Mouse (Mus musculus): Measurements from ENCODE around the gene Egfr. TPM values are rescaled to one million over a fixed set of nuclear protein-coding genes. Genes with fewer than 3 reads are reported as not detected.

Egfr gene
- polyA plus RNA-seq, 1 experiment from 2014 or later, result 3.5 TPM

DNA sequence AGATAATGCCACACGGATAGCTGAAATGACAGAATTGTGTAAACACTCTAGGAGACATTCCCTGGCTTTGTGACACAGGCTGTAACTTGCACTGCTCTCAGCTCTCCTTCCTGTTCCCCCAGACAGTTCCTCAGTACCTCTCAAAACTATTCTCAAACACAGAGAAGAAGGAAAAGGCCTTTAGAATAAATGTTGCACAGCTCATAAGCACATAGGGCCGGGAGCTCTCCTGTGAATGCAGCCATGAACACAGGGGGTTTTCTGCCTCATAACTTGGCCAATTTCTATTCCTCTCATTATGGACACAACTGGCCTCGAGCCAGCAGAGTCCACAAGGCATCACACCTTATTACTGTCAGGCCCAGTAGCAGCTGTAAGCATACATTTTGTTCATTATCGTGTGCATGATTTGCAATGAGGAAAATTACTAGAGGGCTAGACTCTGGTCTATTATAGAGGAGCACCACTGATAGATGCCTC is 190.0 kb downstream of the Egfr start:
- no peak overlapping the region for H3K4me3 ChIP-seq
- peaks cover 13% of the 10 kb centered on the region for H3K4me1 ChIP-seq
- no peak for DNase-seq (ENCODE audit: low spot score)

DNA sequence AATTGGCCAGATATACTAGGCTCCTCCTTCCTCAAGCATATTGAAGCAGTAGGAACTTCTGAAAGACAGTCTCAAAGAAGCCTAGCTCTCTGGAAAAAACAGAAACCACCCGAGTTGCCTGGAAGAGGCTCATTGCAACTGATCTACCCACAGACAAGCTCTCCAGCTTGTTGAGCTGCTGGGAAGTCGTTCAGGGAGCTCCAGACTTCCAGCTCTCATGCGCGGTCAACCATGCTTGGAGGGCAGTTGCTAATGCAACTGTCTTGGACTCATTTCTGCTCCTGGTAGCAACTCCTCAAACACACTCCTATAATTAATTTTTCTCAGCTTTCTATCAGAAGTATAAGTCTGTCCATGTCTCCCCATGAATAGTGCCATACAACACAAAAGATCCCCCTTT is 191.0 kb downstream of the Egfr start:
- no peaks in the 10 kb centered on the region for H3K9me3 ChIP-seq (replicated peaks)
- DNase-seq (ENCODE audit: low spot score), result no peak
- no peak overlapping the region for H3K27ac ChIP-seq (replicated peaks)
- peaks cover 13% of the 10 kb centered on the region for H3K4me1 ChIP-seq
- WGBS, result 92% methylated on average over 4 of the region's 4 CpGs
- H3K4me3 ChIP-seq, result no peak overlapping the region
- no peaks in the 10 kb centered on the region for H3K27me3 ChIP-seq (ENCODE audit: low read depth, poor library complexity, severe bottlenecking)
- no peaks in the 10 kb centered on the region for H3K36me3 ChIP-seq

More for the DNA sequence above, 190.0 kb downstream of the Egfr start:
- WGBS, result 76% methylated on average over 4 of the region's 4 CpGs
- H3K36me3 ChIP-seq, result no peaks in the 10 kb centered on the region
- H3K9me3 ChIP-seq (replicated peaks), result no peaks in the 10 kb centered on the region
- H3K27me3 ChIP-seq (ENCODE audit: low read depth, poor library complexity, severe bottlenecking), result no peaks in the 10 kb centered on the region
- H3K27ac ChIP-seq (replicated peaks), result no peak overlapping the region

DNA sequence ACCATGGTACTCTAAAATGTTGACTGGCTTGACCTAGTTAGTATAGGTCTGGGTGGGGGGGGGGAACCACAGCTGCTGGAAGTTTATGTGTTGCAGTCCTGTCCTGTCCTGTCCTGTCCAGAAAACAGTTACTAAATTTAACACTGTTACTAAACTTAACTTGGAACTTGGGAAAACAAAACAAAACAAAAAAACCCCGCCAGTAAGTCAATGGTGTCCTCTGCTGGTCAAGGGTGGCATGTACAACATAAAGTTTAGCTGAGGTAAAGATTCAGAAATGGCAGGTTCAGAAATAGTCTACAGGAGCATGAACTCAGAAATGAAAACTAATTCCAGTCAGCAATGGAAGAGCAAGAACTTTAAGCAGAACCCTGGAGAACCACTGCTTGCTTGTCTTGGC is 196.8 kb downstream of the Egfr start:
- 19% methylated on average over 1 of the region's 1 CpGs for WGBS
- Histone ChIP-seq H3K36me3 (peaks cover 9% of the 10 kb centered on the region; the same call in 1 of the 2 replicates), H3K4me3 (no peak overlapping the region), H3K4me1 (peaks cover 23% of the 10 kb centered on the region), H3K9me3 (replicated peaks) (no peaks in the 10 kb centered on the region), H3K27ac (replicated peaks) (no peak overlapping the region), H3K27me3 (ENCODE audit: low read depth, poor library complexity, severe bottlenecking) (no peaks in the 10 kb centered on the region)
- no peak for DNase-seq (ENCODE audit: low spot score)

DNA sequence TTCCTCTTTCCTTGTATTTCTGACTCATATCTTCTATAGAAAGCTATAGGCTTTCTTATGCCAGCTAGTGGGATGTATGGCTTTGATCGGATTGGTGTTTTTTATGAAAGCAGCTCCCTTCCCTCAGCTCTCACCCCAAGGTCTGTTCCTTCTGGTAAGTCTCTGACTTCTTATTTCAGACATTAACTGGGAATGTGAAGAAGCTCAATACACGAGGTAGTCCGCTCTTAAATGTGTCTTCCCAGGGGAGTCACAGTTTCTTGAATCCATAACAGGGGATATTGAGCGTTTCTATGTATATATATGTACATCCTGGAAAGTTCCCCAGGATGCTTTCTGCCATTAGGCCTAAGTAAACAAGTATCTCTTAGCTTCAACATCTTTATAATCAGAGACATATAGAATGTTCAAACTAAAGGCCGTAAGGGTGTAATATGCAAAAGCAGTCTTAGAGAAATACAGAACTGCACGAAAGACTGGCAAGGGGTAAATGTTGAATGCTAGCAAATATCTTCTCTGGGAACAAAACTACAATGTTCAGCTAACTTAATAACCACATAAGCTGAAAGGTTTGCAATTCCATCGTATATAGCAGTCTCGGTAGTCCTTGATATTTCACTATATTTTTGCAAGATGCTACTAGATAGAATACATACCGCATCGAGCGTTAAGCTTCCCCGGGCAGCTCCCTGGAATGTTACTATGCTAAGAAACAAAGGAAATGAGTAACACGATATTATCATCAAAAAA is 198.4 kb downstream of the Egfr start:
- no peak for DNase-seq (ENCODE audit: low spot score)
- WGBS, result 61% methylated on average over 13 of the region's 13 CpGs
- H3K27ac ChIP-seq (replicated peaks), result peak overlapping the region; percentile 84

DNA sequence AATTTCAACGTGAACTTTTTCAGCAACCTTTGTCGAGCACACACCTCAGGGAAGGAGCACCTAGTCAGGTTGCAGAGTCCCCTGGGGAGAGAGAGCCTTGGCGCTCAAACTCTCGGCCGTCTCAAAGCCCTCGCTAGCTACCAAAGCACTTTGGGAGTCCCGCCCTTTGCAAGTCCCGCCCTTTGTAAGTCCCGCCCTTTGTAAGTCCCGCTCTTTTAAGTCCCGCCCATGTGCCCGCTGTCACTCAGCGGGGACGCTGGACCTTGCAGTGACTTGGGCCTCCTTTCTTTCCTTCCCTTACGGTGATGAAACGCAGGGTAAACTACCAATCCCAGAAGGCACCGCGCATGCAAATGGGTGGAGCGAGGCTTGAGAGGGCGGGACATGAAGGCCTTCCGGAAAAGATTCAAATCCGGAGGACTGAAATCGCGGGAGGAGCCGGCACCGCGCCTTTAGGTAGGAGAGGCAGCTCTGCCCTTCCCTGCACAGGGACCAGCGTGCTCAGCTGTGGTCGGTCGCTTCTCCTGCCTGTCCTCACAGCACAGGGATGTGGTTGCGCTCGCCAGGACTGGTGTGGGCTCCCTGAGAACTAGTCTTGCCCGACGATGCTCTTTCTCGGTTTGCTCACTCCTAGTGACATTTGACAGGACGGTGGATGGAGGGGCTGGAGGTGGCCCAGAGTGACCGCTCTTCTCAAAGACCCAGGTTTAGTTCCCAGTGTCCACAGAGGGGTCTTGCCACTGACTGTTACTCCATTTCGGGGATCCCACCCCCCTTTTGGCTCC is 199.2 kb downstream of the Egfr start, which contains the start of gene Fbxo48:
Gene Fbxo48 (plus strand): TSS at position 400 of the 785 bp plus-strand sequence.
- DNase-seq (ENCODE audit: low spot score), result peak; percentile 96
- H3K36me3 ChIP-seq, result peaks cover 14% of the 10 kb centered on the region
- H3K4me1 ChIP-seq, result peaks cover 23% of the 10 kb centered on the region
- H3K27ac ChIP-seq (replicated peaks), result peak within 1 kb of the TSS; percentile 86
- no peaks in the 10 kb centered on the region for H3K9me3 ChIP-seq (replicated peaks)
- H3K27me3 ChIP-seq (ENCODE audit: low read depth, poor library complexity, severe bottlenecking), result no peaks in the 10 kb centered on the region
- WGBS, result under 1% methylated on average over 38 of the region's 38 CpGs
- H3K4me3 ChIP-seq, result peak within 1 kb of the TSS; percentile 72

More for the DNA sequence above, 198.4 kb downstream of the Egfr start:
- H3K36me3 ChIP-seq, result peaks cover 12% of the 10 kb centered on the region; the same call in 1 of the 2 replicates
- H3K9me3 ChIP-seq (replicated peaks), result no peaks in the 10 kb centered on the region
- peaks cover 23% of the 10 kb centered on the region for H3K4me1 ChIP-seq
- no peaks in the 10 kb centered on the region for H3K27me3 ChIP-seq (ENCODE audit: low read depth, poor library complexity, severe bottlenecking)
- H3K4me3 ChIP-seq, result peak overlapping the region; percentile 72

DNA sequence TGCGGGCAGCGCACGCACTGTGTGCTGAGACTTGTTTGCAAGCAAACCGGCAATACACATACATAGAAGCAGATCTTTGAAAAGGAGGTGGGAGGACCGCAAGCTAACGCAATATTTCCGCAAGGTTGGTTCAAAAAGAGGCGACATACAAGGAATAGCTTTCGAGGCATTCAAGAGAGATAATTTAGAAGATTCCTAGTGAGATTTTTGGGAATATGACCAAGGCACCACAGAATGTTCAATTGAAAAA is 199.7 kb downstream of the Egfr start:
- Histone ChIP-seq H3K27ac (replicated peaks) (peak overlapping the region; percentile 86), H3K4me3 (peak overlapping the region; percentile 72), H3K36me3 (peaks cover 20% of the 10 kb centered on the region), H3K27me3 (ENCODE audit: low read depth, poor library complexity, severe bottlenecking) (no peaks in the 10 kb centered on the region), H3K4me1 (peaks cover 23% of the 10 kb centered on the region), H3K9me3 (replicated peaks) (no peaks in the 10 kb centered on the region)
- no peak for DNase-seq (ENCODE audit: low spot score)
- 8% methylated on average over 9 of the region's 9 CpGs for WGBS

DNA sequence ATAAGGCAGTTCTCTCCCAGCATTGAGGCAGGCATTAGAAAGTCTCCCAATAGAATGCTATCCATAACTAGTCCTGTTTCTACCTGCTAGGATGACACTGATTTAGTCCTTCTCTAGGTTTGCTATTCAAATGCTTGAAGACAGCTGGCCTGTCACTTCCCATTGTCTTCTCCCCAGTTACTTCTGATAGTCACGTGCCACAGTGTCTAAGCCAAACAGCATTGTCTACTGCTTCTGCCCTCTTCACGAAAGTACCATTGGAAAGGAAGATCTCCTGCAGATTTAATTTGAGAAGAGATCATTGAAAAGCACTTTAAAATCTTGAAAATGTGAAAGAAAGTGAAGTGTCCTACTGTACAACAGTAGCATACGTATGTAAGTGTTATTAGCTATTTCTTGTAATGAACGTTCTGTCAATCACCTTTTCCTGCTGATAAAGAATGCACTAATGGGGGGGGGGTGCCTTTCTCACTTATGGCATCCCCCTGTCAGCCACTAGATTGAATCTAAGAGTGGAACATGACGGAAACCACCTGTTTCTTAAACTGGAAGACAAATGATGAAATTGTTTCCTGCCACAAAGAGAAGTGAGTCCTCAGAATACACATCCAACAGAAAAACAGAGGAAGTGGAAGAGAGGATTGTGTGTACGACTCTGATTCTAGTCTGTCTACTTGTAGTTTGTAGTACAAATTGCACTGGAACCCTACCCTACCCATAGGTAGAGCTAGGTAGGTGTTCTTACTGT is 204.3 kb downstream of the Egfr start:
- Histone ChIP-seq H3K27ac (replicated peaks) (no peak overlapping the region), H3K4me3 (no peak overlapping the region), H3K4me1 (peaks cover 14% of the 10 kb centered on the region), H3K9me3 (replicated peaks) (no peaks in the 10 kb centered on the region), H3K36me3 (peaks cover 27% of the 10 kb centered on the region), H3K27me3 (ENCODE audit: low read depth, poor library complexity, severe bottlenecking) (no peaks in the 10 kb centered on the region)
- 93% methylated on average over 6 of the region's 6 CpGs for WGBS
- DNase-seq (ENCODE audit: low spot score), result no peak

DNA sequence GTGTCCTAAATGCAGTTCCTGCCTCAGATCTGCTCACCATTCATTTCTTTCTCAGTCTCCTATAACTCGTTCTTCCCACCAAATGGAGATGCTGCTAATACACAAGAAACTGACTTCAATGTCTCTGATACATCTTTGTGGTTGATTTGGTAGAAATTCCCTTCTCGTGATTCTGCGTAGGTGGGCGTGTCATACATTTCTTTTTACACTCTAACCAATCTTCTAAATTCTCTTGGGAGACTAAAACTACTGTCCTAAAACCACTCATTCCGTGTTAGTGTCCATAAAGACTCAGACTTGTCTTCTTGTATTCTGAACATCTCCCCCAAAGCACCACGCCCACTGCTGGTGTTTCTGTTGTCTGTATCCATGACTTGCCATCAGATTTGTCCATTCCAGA is 205.0 kb downstream of the Egfr start:
- DNase-seq (ENCODE audit: low spot score), result no peak
- Histone ChIP-seq H3K36me3 (peaks cover 27% of the 10 kb centered on the region), H3K27ac (replicated peaks) (no peak overlapping the region), H3K4me1 (peaks cover 6% of the 10 kb centered on the region), H3K4me3 (no peak overlapping the region), H3K27me3 (ENCODE audit: low read depth, poor library complexity, severe bottlenecking) (no peaks in the 10 kb centered on the region), H3K9me3 (replicated peaks) (no peaks in the 10 kb centered on the region)
- 91% methylated on average over 6 of the region's 6 CpGs for WGBS

DNA sequence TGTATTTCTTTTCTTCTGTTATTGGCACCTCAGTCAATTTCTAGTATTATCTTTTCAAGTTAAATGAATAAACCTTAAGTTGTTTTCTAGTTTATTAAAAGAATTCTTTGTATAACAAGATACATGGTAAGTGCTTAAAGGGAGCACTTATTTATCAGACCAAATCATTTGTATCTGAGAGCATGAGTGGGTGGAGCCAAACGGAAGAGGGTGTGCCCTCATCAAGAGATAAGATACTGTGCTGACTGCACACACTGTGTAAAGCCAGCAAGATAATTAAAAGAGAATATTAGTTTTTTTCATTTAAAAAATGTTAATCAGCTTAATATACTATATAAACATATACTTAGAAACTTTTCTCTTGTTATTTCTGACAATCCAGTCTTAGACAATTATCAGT is 206.5 kb downstream of the Egfr start:
- Histone ChIP-seq H3K4me1 (no peaks in the 10 kb centered on the region), H3K27ac (replicated peaks) (no peak overlapping the region), H3K27me3 (ENCODE audit: low read depth, poor library complexity, severe bottlenecking) (no peaks in the 10 kb centered on the region), H3K9me3 (replicated peaks) (no peaks in the 10 kb centered on the region), H3K36me3 (peaks cover 21% of the 10 kb centered on the region), H3K4me3 (no peak overlapping the region)
- DNase-seq (ENCODE audit: low spot score), result no peak
- WGBS, result 94% methylated on average over 1 of the region's 1 CpGs

Other genes starting within 250 kb of the Egfr start
- 41.8 and 45.3 TPM in 2 replicates for gene Sec61g, start 243.7 kb upstream of the Egfr start, polyA plus RNA-seq (2016; fragmentation: Nextera tagmentation; extraction: Ambion mirVana)
- gene Fbxo48, start 199.2 kb downstream of the Egfr start, polyA plus RNA-seq (2016; fragmentation: Nextera tagmentation; extraction: Ambion mirVana), result 2.1 and 2.4 TPM in 2 replicates

Data from midbrain, embryonic 10.5 days (tissue).